Mouse (Mus musculus) midbrain, embryonic 16.5 days (tissue): ENCODE measurements around the gene Dnah2. TPM values are rescaled to one million over a fixed set of nuclear protein-coding genes. Genes with fewer than 3 reads are reported as not detected.
"Not testable (repeated sequence)": the region's sequence is repeated elsewhere in the genome, so short reads cannot be mapped to it uniquely, and the experiment has no call there.

Experiments used
- ATAC-seq: fragments of 200-750 bp; cut with Nextera tagmentation; 2 replicates; pipeline ENCODE4 v1.8.0; 2017; ENCODE audit warnings: moderate TSS enrichment
- H3K27ac ChIP-seq: fragments of 300-500 bp; sonication (generic); 2 replicates; pipeline ENCODE4 v1.5.1; 2014; ENCODE audit warnings: mild to moderate bottlenecking, low read length, mixed read lengths
- H3K27me3 ChIP-seq: fragments of 300-500 bp; sonication (generic); 2 replicates; pipeline ENCODE4 v1.6.1; 2014; ENCODE audit warnings: low read depth, low read length, mixed read lengths; ENCODE audit not compliant: control insufficient read depth, insufficient read depth
- H3K36me3 ChIP-seq: fragments of 300-500 bp; sonication (generic); 2 replicates; pipeline ENCODE4 v1.6.1; 2014; ENCODE audit warnings: mild to moderate bottlenecking, low read length, moderate library complexity, mixed read lengths; ENCODE audit not compliant: control insufficient read depth, insufficient read depth
- H3K4me1 ChIP-seq: fragments of 300-500 bp; sonication (generic); 2 replicates; pipeline ENCODE4 v1.6.1; 2014; ENCODE audit warnings: mild to moderate bottlenecking, low read length, mixed read lengths; ENCODE audit not compliant: control insufficient read depth, insufficient read depth
- H3K4me2 ChIP-seq: fragments of 300-500 bp; sonication (generic); 2 replicates; pipeline ENCODE4 v1.6.1; 2014; ENCODE audit warnings: mild to moderate bottlenecking, low read length, mixed read lengths
- H3K4me3 ChIP-seq: fragments of 300-500 bp; sonication (generic); 2 replicates; pipeline ENCODE4 v1.5.1; 2014; ENCODE audit warnings: low read depth, mild to moderate bottlenecking, low read length, moderate library complexity, mixed read lengths
- H3K9ac ChIP-seq: fragments of 300-500 bp; sonication (generic); 2 replicates; pipeline ENCODE4 v1.6.1; 2014; ENCODE audit warnings: low read depth, low read length, mixed read lengths
- H3K9me3 ChIP-seq: fragments of 300-500 bp; sonication (generic); replicated peaks from 2 replicates; pipeline ENCODE4 v1.6.1; 2014; ENCODE audit warnings: mild to moderate bottlenecking, low read length, mixed read lengths; ENCODE audit not compliant: control insufficient read depth, poor library complexity, severe bottlenecking
- WGBS: fragments of 180-500 bp; shearing (Covaris S2); extraction: QIAGEN DNeasy Blood & Tissue Kit; methylation state at CpG from one replicate; pipeline ENCODE4 v1.1.7; 2014; 5-methylcytosine and 5-hydroxymethylcytosine counted together
- polyA plus RNA-seq: library from polyadenylated mRNA; unstranded; fragments of >200 nt; fragmentation: Nextera tagmentation; extraction: Ambion mirVana; gene quantifications from 2 replicates; pipeline ENCODE4 v1.2.1, GENCODE M21; 2015

Dnah2 gene
- polyA plus RNA-seq, 1 experiment from 2014 or later, result 5.1 TPM

DNA sequence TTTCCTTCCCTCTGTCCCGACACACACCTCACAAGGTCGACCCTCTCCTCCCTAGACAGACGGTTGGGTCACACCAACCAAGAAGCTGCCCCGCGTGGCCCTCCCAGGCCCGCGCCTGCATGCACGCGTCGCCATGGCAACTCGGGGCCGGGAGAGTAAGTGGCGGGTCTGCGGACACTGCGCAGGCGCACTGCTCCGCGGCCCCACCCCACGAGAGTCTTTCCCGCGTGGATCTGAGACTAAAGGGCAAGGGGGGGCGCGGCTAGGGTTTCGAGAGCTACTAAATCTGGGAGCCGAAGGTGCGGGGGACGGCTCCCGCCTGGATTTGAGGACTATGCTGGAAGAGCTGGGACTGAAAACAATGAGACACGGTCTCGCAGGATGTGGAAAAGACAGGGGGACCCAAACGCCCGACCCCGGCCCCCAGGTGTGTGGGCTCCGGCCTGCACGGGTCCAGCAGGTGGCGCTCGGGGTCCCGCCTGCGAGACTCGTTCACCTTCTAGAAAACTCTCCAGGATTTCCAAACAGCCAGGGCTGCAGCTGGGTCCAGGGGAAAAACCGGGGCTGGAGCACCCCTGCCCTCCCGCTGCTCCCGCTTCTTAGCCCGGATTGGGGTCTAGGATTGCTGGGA is 2.4 kb downstream of the Dnah2 start:
- Histone ChIP-seq H3K4me1 (peaks cover 58% of the 10 kb centered on the region), H3K4me3 (peak overlapping the region; percentile 50), H3K9me3 (no peaks in the 10 kb centered on the region), H3K27ac (peak overlapping the region; percentile 95), H3K27me3 (no peaks in the 10 kb centered on the region), H3K4me2 (peak overlapping the region; percentile 79), H3K36me3 (no peaks in the 10 kb centered on the region), H3K9ac (peak overlapping the region; percentile 69)
- under 1% methylated on average over 44 of the region's 44 CpGs for WGBS
- peak; percentile 75 for ATAC-seq

DNA sequence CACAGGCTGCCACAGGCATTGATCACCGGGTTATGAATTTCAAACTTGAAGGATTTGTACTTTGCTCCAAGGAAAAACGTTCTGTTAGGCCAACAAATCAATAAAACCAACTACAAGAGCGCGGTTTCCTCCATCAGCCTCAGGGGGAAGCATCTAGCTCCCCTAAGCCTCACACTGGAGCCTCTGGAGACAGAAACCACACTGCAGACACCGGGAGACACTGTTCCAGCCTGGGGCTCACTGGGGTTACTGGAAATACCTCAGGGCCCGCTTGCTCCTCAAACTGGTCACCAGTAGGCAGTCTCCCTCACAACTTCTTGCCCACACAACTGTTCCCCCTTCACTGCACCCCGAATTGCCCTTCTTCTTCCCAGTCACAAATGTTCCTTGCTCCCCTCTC is 3.0 kb downstream of the Dnah2 start:
- H3K4me1 ChIP-seq, result peaks cover 58% of the 10 kb centered on the region
- H3K4me2 ChIP-seq, result peak overlapping the region; percentile 79
- H3K4me3 ChIP-seq, result peak overlapping the region; percentile 50
- ATAC-seq, result peak; percentile 19; the same call in 1 of the 2 replicates
- 9% methylated on average over 7 of the region's 7 CpGs for WGBS
- no peaks in the 10 kb centered on the region for H3K36me3 ChIP-seq
- H3K9ac ChIP-seq, result peak overlapping the region; percentile 69
- no peaks in the 10 kb centered on the region for H3K27me3 ChIP-seq
- no peaks in the 10 kb centered on the region for H3K9me3 ChIP-seq
- H3K27ac ChIP-seq, result peak overlapping the region; percentile 95

DNA sequence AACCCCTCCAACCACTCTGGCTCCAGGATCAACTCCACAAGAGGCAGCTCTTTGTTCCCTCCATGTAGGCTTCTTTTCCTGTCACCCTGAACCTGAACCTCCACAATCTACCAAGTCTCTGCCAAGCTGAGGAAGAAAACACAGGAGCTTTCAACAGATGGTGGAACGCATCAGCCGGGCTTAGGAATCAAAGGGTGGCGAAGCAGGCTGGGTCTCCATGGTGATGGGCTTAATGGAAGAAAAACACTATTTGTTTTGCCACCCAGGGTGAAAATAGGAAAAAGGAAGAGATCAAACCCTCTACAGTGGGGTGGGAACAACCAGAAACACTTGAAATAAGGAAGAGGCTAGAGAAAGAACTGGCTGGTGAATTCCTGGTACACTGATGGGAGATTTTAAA is 5.3 kb downstream of the Dnah2 start:
- H3K9me3 ChIP-seq, result no peaks in the 10 kb centered on the region
- peaks cover 44% of the 10 kb centered on the region for H3K4me1 ChIP-seq
- peak overlapping the region; percentile 79 for H3K27ac ChIP-seq
- no peaks in the 10 kb centered on the region for H3K36me3 ChIP-seq
- H3K9ac ChIP-seq, result peak overlapping the region; percentile 31; the same call in 1 of the 2 replicates
- ATAC-seq, result no peak
- no peaks in the 10 kb centered on the region for H3K27me3 ChIP-seq
- H3K4me2 ChIP-seq, result peak overlapping the region; percentile 31; the same call in 1 of the 2 replicates
- 7% methylated on average over 3 of the region's 3 CpGs for WGBS
- no peak overlapping the region for H3K4me3 ChIP-seq

DNA sequence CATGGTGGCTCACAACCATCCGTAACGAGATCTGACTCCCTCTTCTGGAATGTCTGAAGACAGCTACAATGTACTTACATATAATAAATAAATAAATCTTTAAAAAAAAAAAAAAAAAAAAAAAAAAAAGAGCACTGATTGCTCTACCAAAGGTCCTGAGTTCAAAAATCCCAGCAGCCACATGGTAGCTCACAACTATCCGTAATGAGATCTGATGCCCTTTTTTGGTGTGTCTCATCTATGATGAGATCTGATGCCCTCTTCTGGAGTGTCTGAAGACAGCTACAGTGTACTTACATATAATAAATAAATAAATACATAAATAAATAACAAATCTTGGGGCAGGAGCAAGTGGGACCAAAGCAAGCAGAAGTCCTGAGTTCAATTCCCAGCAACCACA is 7.2 kb downstream of the Dnah2 start:
- not testable (repeated sequence) for H3K36me3 ChIP-seq, H3K27ac ChIP-seq, H3K9ac ChIP-seq, H3K27me3 ChIP-seq, ATAC-seq, H3K9me3 ChIP-seq, H3K4me3 ChIP-seq, H3K4me2 ChIP-seq
- 75% methylated on average over 1 of the region's 3 CpGs for WGBS
- peaks cover 28% of the 10 kb centered on the region for H3K4me1 ChIP-seq

DNA sequence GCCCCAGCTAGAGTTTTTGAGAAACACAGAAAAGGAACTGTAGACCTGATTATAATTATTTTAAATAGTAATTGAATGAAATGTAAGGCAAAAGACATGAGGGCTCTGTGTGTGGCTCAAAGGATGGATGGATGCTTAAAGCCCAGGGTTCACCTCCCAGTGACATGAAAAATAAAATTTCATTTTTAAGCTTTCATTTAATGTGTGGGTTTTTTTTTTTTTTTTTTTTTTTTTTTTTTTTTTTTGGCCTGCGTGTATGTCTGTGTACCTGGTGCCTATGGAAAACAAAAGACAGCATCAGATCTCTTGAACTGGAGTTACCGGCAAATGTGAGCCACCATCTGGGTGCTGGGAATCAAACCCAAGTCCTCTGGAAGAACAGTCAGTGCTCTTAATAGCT is 8.2 kb downstream of the Dnah2 start:
- Histone ChIP-seq H3K27me3 (no peaks in the 10 kb centered on the region), H3K27ac (no peak overlapping the region), H3K9ac (no peak overlapping the region), H3K4me1 (peaks cover 18% of the 10 kb centered on the region), H3K4me3 (no peak overlapping the region), H3K36me3 (no peaks in the 10 kb centered on the region), H3K4me2 (no peak overlapping the region), H3K9me3 (no peaks in the 10 kb centered on the region)
- ATAC-seq, result no peak
- WGBS, result 96% methylated on average over 2 of the region's 2 CpGs

DNA sequence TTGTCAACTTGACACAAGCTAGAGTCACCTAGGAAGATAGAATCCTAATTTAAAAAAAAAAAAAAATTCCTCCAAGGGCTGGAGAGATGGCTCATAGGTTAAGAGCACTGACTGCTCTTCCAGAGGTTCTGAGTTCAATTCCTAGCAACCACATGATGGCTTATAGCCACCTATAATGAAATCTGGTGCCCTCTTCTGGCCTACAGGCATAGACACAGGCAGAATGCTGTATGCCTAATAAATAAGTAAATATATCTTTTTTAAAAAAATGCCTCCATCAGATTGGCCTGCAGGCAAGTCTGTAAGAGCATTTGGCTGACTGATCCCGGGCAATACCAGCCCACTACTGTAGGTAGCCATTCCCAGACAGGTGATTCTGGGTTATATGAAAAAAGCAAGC is 13.9 kb downstream of the Dnah2 start:
- Histone ChIP-seq H3K27me3 (no peaks in the 10 kb centered on the region), H3K4me1 (no peaks in the 10 kb centered on the region), H3K9ac (no peak overlapping the region), H3K9me3 (no peaks in the 10 kb centered on the region), H3K4me3 (no peak overlapping the region), H3K36me3 (no peaks in the 10 kb centered on the region), H3K4me2 (no peak overlapping the region), H3K27ac (no peak overlapping the region)
- 96% methylated on average over 1 of the region's 1 CpGs for WGBS
- no peak for ATAC-seq

DNA sequence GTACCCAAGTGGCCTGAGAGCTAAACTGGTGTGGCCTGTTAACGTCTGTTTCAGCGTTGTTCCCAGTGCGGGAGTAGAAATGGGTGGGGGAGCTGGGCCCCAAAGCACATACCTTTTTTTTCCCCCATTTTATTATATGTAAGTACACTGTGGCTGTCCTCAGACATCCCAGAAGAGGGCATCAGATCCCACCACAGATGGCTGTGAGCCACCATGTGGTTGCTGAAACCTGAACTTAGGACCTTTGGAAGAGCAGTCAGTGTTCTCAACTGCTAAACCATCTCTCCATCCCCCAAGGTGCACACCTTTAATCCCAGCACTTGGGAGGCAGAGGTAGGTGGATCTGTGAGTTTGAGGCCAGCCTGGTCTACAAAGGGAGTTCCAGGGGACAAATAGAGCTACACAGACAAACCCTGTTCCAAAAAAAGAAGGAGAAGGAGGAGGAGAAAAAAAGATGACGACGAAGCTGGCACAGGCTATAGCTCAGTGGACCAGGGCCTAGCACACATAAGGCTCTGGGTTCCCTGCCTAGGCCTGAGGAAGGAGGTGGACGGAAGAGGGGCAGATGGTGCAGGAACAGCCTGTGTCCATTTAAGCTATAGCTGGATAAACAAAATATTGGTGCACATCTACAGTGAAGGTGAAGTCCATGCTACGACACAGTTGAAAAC is 16.3 kb downstream of the Dnah2 start:
- ATAC-seq, result no peak

DNA sequence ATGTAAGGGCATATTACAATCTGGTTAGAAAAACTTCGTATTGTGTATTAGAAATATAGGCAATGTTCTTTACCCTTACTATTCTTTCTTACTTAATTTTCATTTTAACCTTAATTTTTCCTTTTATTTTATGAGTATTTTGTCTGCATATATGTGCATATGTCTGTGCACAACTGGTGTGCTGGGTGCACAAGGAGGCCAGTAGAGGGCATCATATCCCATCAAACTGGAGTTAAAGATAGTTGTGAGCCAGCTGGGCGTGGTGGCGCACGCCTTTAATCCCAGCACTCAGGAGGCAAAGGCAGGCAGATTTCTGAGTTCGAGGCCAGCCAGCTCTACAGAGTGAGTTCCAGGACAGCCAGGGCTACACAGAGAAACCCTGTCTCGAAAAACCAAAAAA is 18.2 kb downstream of the Dnah2 start:
- WGBS, result 88% methylated on average over 6 of the region's 6 CpGs
- not testable (repeated sequence) for H3K4me2 ChIP-seq, H3K9me3 ChIP-seq, H3K27me3 ChIP-seq, H3K9ac ChIP-seq, ATAC-seq, H3K27ac ChIP-seq, H3K4me3 ChIP-seq, H3K36me3 ChIP-seq
- H3K4me1 ChIP-seq, result peaks cover 23% of the 10 kb centered on the region

More for the DNA sequence above, 16.3 kb downstream of the Dnah2 start:
- Histone ChIP-seq H3K36me3 (no peaks in the 10 kb centered on the region), H3K9me3 (no peaks in the 10 kb centered on the region), H3K27me3 (no peaks in the 10 kb centered on the region), H3K9ac (no peak overlapping the region), H3K4me3 (no peak overlapping the region), H3K4me2 (no peak overlapping the region), H3K27ac (no peak overlapping the region), H3K4me1 (peaks cover 6% of the 10 kb centered on the region)
- WGBS, result 87% methylated on average over 7 of the region's 7 CpGs

DNA sequence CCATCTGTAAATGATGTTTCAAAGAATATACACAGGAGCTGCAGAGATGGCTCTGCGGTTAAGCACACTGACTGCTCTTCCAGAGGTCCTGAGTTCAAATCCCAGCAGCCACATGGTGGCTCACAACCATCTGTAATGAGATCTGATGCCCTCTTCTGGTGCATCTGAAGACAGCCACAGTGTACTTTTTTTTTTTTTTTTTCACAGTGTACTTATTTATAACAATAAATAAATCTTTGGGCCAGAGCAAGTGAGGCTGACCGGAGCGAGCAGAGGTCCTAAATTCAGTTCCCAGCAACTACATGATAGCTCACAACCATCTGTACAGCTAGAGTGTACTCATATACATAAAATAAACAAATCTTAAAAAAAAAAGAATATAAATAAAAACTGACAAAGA is 18.6 kb downstream of the Dnah2 start:
- H3K4me2 ChIP-seq, ATAC-seq, H3K36me3 ChIP-seq, H3K4me3 ChIP-seq, H3K27me3 ChIP-seq, H3K27ac ChIP-seq, H3K9ac ChIP-seq, H3K9me3 ChIP-seq: not testable (repeated sequence)
- H3K4me1 ChIP-seq, result peaks cover 23% of the 10 kb centered on the region
- WGBS, result 97% methylated on average over 3 of the region's 3 CpGs
